Mouse (Mus musculus) liver, embryonic 14.5 days (tissue): ENCODE results near the gene Fmnl3. TPM values are rescaled to one million over a fixed set of nuclear protein-coding genes. Genes with fewer than 3 reads are reported as not detected.

ENCODE experiments used
- ATAC-seq: fragments of 200-750 bp; cut with Nextera tagmentation; 2 replicates; pipeline ENCODE4 v1.8.0; 2017; ENCODE audit warnings: moderate number of reproducible peaks, mild to moderate bottlenecking, moderate library complexity; ENCODE audit not compliant: insufficient read depth
- DNase-seq, 3 experiments: peaks; one replicate each; pipeline ENCODE4 v3.0.0-alpha.2; 2012 to 2013; ENCODE audit warnings: low read depth in 3 of 3, low spot score in 3 of 3
- H3K27ac ChIP-seq: fragments of 300-500 bp; sonication (generic); 2 replicates; pipeline ENCODE4 v1.5.1; 2014; ENCODE audit warnings: moderate library complexity, mild to moderate bottlenecking, control low read depth, inconsistent platforms
- H3K27me3 ChIP-seq: fragments of 300-500 bp; sonication (generic); 2 replicates; pipeline ENCODE4 v1.6.1; 2014; ENCODE audit warnings: mild to moderate bottlenecking, low read length, moderate library complexity; ENCODE audit not compliant: control insufficient read depth, insufficient read depth
- H3K36me3 ChIP-seq: fragments of 300-500 bp; sonication (generic); replicated peaks from 2 replicates; pipeline ENCODE4 v1.6.1; 2014; ENCODE audit warnings: low read depth; ENCODE audit not compliant: control insufficient read depth, insufficient read depth
- H3K4me1 ChIP-seq, 2 experiments: fragments of 200-500 bp in 1 of 2; fragments of 300-500 bp in 1 of 2; sonication (generic) in 1 of 2; replicated peaks; 2 replicates each; pipeline ENCODE4 v1.6.1; 2012 to 2014; ENCODE audit warnings: antibody characterized with exemption in 1 of 2, inconsistent platforms in 1 of 2, low read length in 1 of 2; ENCODE audit not compliant: control insufficient read depth in 2 of 2, insufficient read depth in 2 of 2
- H3K4me2 ChIP-seq: fragments of 300-500 bp; sonication (generic); 2 replicates; pipeline ENCODE4 v1.6.1; 2014; ENCODE audit warnings: low read depth, mild to moderate bottlenecking, control low read depth, moderate library complexity
- H3K4me3 ChIP-seq, 2 experiments: fragments of 200-500 bp in 1 of 2; fragments of 300-500 bp in 1 of 2; sonication (generic) in 1 of 2; 2 replicates each; pipeline ENCODE4 v1.5.1; 2012 to 2014; ENCODE audit warnings: low read depth in 2 of 2, low read length in 2 of 2, mild to moderate bottlenecking in 2 of 2, control low read depth in 1 of 2, inconsistent platforms in 1 of 2, moderate library complexity in 1 of 2; ENCODE audit not compliant: insufficient read depth in 1 of 2
- H3K9ac ChIP-seq: fragments of 300-500 bp; sonication (generic); replicated peaks from 2 replicates; pipeline ENCODE4 v1.6.1; 2014; ENCODE audit warnings: mild to moderate bottlenecking, control low read depth, moderate library complexity
- H3K9me3 ChIP-seq: fragments of 300-500 bp; sonication (generic); 2 replicates; pipeline ENCODE4 v1.6.1; 2016; ENCODE audit warnings: low read length, mixed read lengths; ENCODE audit not compliant: control insufficient read depth
- CTCF ChIP-seq: IDR thresholded peaks from 2 replicates; pipeline ENCODE4 v1.5.1; 2016; ENCODE audit warnings: antibody characterized with exemption, low read depth, control low read depth
- EP300 ChIP-seq: IDR thresholded peaks from 2 replicates; pipeline ENCODE4 v1.6.1; 2016; ENCODE audit warnings: antibody characterized with exemption, low read depth
- WGBS: fragments of 180-500 bp; shearing (Covaris S2); extraction: QIAGEN DNeasy Blood & Tissue Kit; methylation state at CpG from one replicate; pipeline ENCODE4 v1.1.7; 2014; ENCODE audit not compliant: insufficient replicate concordance; 5-methylcytosine and 5-hydroxymethylcytosine counted together
- polyA plus RNA-seq, 2 experiments: library from polyadenylated mRNA; depleted of rRNA in 1 of 2; stranded (reverse) in 1 of 2; unstranded in 1 of 2; fragments of >200 nt; fragmentation: Nextera tagmentation in 1 of 2; extraction: Ambion mirVana in 1 of 2; gene quantifications; 2 replicates each; pipeline versions ENCODE4 v1.2.1 to v1.2.3; 2012 to 2014

The Fmnl3 gene
- polyA plus RNA-seq, 2 experiments, result 1.4 to 3.7 TPM

DNA sequence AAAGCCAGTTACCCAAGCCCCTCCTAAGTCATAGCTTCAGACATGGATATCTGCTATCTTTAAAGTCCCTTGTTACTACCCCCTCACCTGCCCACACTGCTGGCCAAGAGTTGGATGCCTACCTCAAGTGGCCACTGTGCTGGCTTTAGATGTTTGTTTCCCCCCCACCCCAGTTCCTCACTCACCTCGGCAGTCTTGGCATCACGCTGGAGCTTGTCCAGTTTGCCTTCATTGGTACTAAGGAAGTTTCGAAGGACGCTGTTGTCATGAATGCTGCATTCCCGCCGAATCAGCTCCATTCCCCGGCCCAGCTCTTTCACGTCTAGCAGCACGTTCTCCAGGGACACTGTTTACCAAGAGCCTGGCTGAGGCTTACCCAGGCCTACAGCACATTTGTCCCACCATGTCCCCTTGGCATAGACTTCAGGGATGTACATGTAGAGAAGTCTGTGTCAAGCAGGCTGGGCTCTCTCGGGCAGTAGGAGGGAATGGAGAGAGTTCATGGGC lies 50.1 kb downstream of the Fmnl3 start:
- H3K9ac ChIP-seq, result no peak overlapping the region
- H3K36me3 ChIP-seq, result no peaks in the 10 kb centered on the region
- DNase-seq, result no peak
- no peak overlapping the region for H3K4me2 ChIP-seq
- H3K4me1 ChIP-seq, result no peaks in the 10 kb centered on the region
- 65% methylated on average over 10 of the region's 10 CpGs for WGBS
- no peak overlapping the region for H3K27ac ChIP-seq
- no peak for ATAC-seq
- H3K4me3 ChIP-seq, result no peak overlapping the region
- H3K27me3 ChIP-seq, result no peaks in the 10 kb centered on the region
- no peaks in the 10 kb centered on the region for H3K9me3 ChIP-seq
- TF ChIP-seq EP300, result no peak
- no peak for TF ChIP-seq CTCF

GRCm38 (mm10) chr15:99319411-99319871 lies 50.8 kb downstream of the Fmnl3 start:
- no peaks in the 10 kb centered on the region for H3K9me3 ChIP-seq

DNA sequence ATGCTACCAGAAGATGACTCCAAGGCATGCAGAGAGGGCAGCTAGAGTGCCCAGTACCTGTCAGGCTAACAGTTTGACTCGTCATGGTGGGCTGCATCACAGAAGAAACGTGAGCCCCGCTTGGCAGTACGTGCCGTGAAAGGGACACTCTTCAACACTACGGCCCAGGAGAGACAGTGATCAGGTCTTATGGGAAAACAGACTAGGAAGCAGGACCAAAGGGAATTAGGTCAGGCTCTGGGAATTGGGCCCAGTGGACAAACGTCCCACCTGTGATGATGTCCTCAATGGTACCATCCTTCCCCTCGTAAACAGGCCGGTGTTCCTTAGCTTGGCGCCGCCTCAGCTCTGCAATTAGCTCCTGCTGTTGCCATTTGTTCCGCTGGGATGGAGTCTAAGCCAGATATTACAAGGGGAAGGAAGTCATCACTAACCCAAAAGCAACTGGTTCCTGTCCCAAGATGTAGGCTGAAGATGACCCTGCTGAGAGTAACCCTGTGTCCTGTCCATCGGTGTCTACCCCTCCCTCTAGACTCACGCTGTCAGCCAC lies 51.3 kb downstream of the Fmnl3 start:
- no peaks in the 10 kb centered on the region for H3K36me3 ChIP-seq
- no peak overlapping the region for H3K27ac ChIP-seq
- TF ChIP-seq CTCF, result no peak
- no peak for TF ChIP-seq EP300
- no peaks in the 10 kb centered on the region for H3K9me3 ChIP-seq
- ATAC-seq, result no peak
- no peak overlapping the region for H3K4me2 ChIP-seq
- H3K4me3 ChIP-seq, result no peak overlapping the region
- no peak for DNase-seq
- no peaks in the 10 kb centered on the region for H3K4me1 ChIP-seq
- 72% methylated on average over 14 of the region's 14 CpGs for WGBS
- H3K9ac ChIP-seq, result no peak overlapping the region
- H3K27me3 ChIP-seq, result no peaks in the 10 kb centered on the region

More at GRCm38 (mm10) chr15:99319411-99319871, 50.8 kb downstream of the Fmnl3 start:
- DNase-seq (no peak), ATAC-seq (no peak)
- TF ChIP-seq EP300 (no peak), CTCF (no peak)
- Histone ChIP-seq H3K27me3 (no peaks in the 10 kb centered on the region), H3K4me3 (no peak overlapping the region), H3K27ac (no peak overlapping the region), H3K36me3 (no peaks in the 10 kb centered on the region), H3K4me1 (no peaks in the 10 kb centered on the region), H3K9ac (no peak overlapping the region), H3K4me2 (no peak overlapping the region)
- 48% methylated on average over 3 of the region's 3 CpGs for WGBS

GRCm38 (mm10) chr15:99318071-99318470 lies 52.2 kb downstream of the Fmnl3 start:
- no peak for TF ChIP-seq CTCF
- TF ChIP-seq EP300, result no peak
- H3K9me3 ChIP-seq, result no peaks in the 10 kb centered on the region
- no peak for ATAC-seq
- H3K27ac ChIP-seq, result no peak overlapping the region
- H3K4me3 ChIP-seq, result no peak overlapping the region
- H3K4me1 ChIP-seq, result no peaks in the 10 kb centered on the region
- no peak overlapping the region for H3K9ac ChIP-seq
- H3K36me3 ChIP-seq, result no peaks in the 10 kb centered on the region
- DNase-seq, result no peak
- 59% methylated on average over 6 of the region's 6 CpGs for WGBS
- no peaks in the 10 kb centered on the region for H3K27me3 ChIP-seq
- H3K4me2 ChIP-seq, result no peak overlapping the region

DNA sequence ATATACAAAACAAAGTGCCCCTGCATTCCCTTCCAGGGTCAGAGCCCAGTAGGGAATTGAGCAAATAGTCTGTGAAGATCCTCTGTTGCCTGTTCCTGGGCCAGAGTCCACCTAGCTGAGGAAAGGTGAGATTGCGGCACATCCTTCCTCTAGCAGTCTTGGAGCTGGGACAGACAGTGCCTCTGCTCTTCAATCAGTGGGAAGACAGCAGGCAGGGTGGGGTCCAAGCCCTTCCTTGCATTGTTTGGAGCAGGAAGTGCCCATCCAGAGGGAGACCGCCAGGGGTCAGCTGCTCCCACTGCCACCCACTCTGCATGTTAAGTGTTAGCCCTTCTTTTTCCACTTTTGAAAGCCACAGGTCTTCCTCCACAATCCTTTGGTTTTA lies 53.0 kb downstream of the Fmnl3 start:
- Histone ChIP-seq H3K4me2 (no peak overlapping the region), H3K4me3 (no peak overlapping the region), H3K36me3 (no peaks in the 10 kb centered on the region), H3K27me3 (no peaks in the 10 kb centered on the region), H3K27ac (no peak overlapping the region), H3K9me3 (no peaks in the 10 kb centered on the region), H3K9ac (no peak overlapping the region), H3K4me1 (no peaks in the 10 kb centered on the region)
- ATAC-seq (no peak), DNase-seq (no peak)
- 49% methylated on average over 2 of the region's 2 CpGs for WGBS
- TF ChIP-seq EP300, result no peak
- TF ChIP-seq CTCF, result 0 out of 2 replicates have a peak, but pooled peaks have one; percentile 2
